Mouse (Mus musculus) kidney, adult 2 months (tissue): ENCODE results near the gene Gpr152. TPM values are rescaled to one million over a fixed set of nuclear protein-coding genes. Genes with fewer than 3 reads are reported as not detected.

Experiments
- DNase-seq: peaks from one replicate; pipeline ENCODE4 v3.0.0; 2021
- H3K27ac ChIP-seq: fragments of 200-500 bp; 2 replicates; pipeline ENCODE4 v1.5.1; 2012; ENCODE audit warnings: low read depth, low read length, control low read depth, inconsistent platforms; ENCODE audit not compliant: insufficient read depth
- H3K27me3 ChIP-seq: fragments of 200-500 bp; replicated peaks from 2 replicates; pipeline ENCODE4 v1.6.1; 2012; ENCODE audit warnings: mild to moderate bottlenecking, moderate library complexity, low read length, inconsistent platforms; ENCODE audit not compliant: control insufficient read depth, insufficient read depth
- H3K36me3 ChIP-seq: fragments of 200-500 bp; 2 replicates; pipeline ENCODE4 v1.6.1; 2012; ENCODE audit warnings: mild to moderate bottlenecking, moderate library complexity, low read length, inconsistent platforms; ENCODE audit not compliant: control insufficient read depth, insufficient read depth
- H3K4me1 ChIP-seq: fragments of 200-500 bp; 2 replicates; pipeline ENCODE4 v1.6.1; 2011; ENCODE audit warnings: low read length; ENCODE audit not compliant: control insufficient read depth, insufficient read depth
- H3K4me3 ChIP-seq: fragments of 200-500 bp; 2 replicates; pipeline ENCODE4 v1.5.1; 2011; ENCODE audit warnings: mild to moderate bottlenecking, low read depth, low read length, control low read depth; ENCODE audit not compliant: insufficient read depth
- CTCF ChIP-seq: fragments of 200-500 bp; conservative IDR thresholded peaks from 2 replicates; pipeline ENCODE4 v1.5.1; 2011; ENCODE audit warnings: low read depth, mild to moderate bottlenecking, control low read depth, low read length, moderate library complexity, mixed read lengths; ENCODE audit not compliant: insufficient read depth, insufficient read length
- POLR2A ChIP-seq: fragments of 200-500 bp; IDR thresholded peaks from one replicate; pipeline ENCODE4 v1.6.1; 2011; ENCODE audit warnings: low read depth, low read length, control low read depth
- WGBS: fragments of 180-500 bp; shearing (Covaris S2); methylation state at CpG from one replicate; pipeline ENCODE4 v1.1.7; 2018; 5-methylcytosine and 5-hydroxymethylcytosine counted together
- polyA plus RNA-seq: library from polyadenylated mRNA; depleted of rRNA; stranded (reverse); fragments of >200 nt; gene quantifications from 2 replicates; pipeline ENCODE4 v1.2.3, GENCODE M21; 2012

The Gpr152 gene
- polyA plus RNA-seq, 1 experiment, result 0.05 TPM

- no peak for DNase-seq
- TF ChIP-seq CTCF, result no peak
- TF ChIP-seq POLR2A, result no peak
- Histone ChIP-seq H3K27me3 (no peaks in the 10 kb centered on the region), H3K27ac (no peak overlapping the region), H3K4me1 (peaks cover 13% of the 10 kb centered on the region; the same call in 1 of the 2 replicates), H3K4me3 (no peak overlapping the region), H3K36me3 (no peaks in the 10 kb centered on the region)
- WGBS, result 88% methylated on average over 9 of the region's 9 CpGs
These were observed 27.3 kb downstream of the Gpr152 start for GRCm38 (mm10) chr19:4166678-4167476.

GRCm38 (mm10) chr19:4169378-4169784 is 29.8 kb downstream of the Gpr152 start:
- Histone ChIP-seq H3K27me3 (no peaks in the 10 kb centered on the region), H3K36me3 (no peaks in the 10 kb centered on the region), H3K4me3 (peak overlapping the region; percentile 62), H3K27ac (peak overlapping the region; percentile 87), H3K4me1 (peaks cover 5% of the 10 kb centered on the region; the same call in 1 of the 2 replicates)
- TF ChIP-seq CTCF (peak; percentile 81), POLR2A (peak; percentile 67)
- peak; percentile 100 for DNase-seq
- 1% methylated on average over 43 of the region's 43 CpGs for WGBS

GRCm38 (mm10) chr19:4169810-4170209 is 30.2 kb downstream of the Gpr152 start:
- Histone ChIP-seq H3K4me3 (peak overlapping the region; percentile 62), H3K4me1 (peaks cover 5% of the 10 kb centered on the region; the same call in 1 of the 2 replicates), H3K27me3 (no peaks in the 10 kb centered on the region), H3K27ac (peak overlapping the region; percentile 87), H3K36me3 (no peaks in the 10 kb centered on the region)
- no peak for DNase-seq
- 4% methylated on average over 27 of the region's 27 CpGs for WGBS
- TF ChIP-seq POLR2A, result no peak
- TF ChIP-seq CTCF, result no peak

- Histone ChIP-seq H3K27ac (no peak overlapping the region), H3K27me3 (no peaks in the 10 kb centered on the region), H3K4me3 (no peak overlapping the region), H3K4me1 (peaks cover 5% of the 10 kb centered on the region; the same call in 1 of the 2 replicates), H3K36me3 (no peaks in the 10 kb centered on the region)
- TF ChIP-seq CTCF (no peak), POLR2A (no peak)
- no peak for DNase-seq
- 90% methylated on average over 10 of the region's 10 CpGs for WGBS
These were observed 31.3 kb downstream of the Gpr152 start for GRCm38 (mm10) chr19:4170723-4171392.

GRCm38 (mm10) chr19:4171393-4172290 is 32.1 kb downstream of the Gpr152 start:
- peaks cover 5% of the 10 kb centered on the region; the same call in 1 of the 2 replicates for H3K4me1 ChIP-seq
- H3K27me3 ChIP-seq, result no peaks in the 10 kb centered on the region
- DNase-seq, result no peak
- H3K27ac ChIP-seq, result peak overlapping the region; percentile 48
- WGBS, result 53% methylated on average over 13 of the region's 13 CpGs
- H3K36me3 ChIP-seq, result no peaks in the 10 kb centered on the region
- H3K4me3 ChIP-seq, result no peak overlapping the region
- TF ChIP-seq POLR2A (no peak), CTCF (no peak)

GRCm38 (mm10) chr19:4172925-4173324 is 33.3 kb downstream of the Gpr152 start:
- no peak for DNase-seq
- TF ChIP-seq CTCF, result 0 out of 2 replicates have a peak, but pooled peaks have one; percentile 10
- no peak for TF ChIP-seq POLR2A
- Histone ChIP-seq H3K4me3 (no peak overlapping the region), H3K36me3 (no peaks in the 10 kb centered on the region), H3K27ac (no peak overlapping the region), H3K4me1 (peaks cover 5% of the 10 kb centered on the region; the same call in 1 of the 2 replicates), H3K27me3 (no peaks in the 10 kb centered on the region)
- 79% methylated on average over 11 of the region's 11 CpGs for WGBS
